Mouse (Mus musculus) liver, postnatal 0 days (tissue): ENCODE measurements at regions not wholly inside any gene's neighbourhood (a gene's known extent, or its start where the extent isn't known, plus 50 kb on each side); places are given as distances from the start of the nearest gene placed in this dataset.

Experiments used
- ATAC-seq: fragments of 200-750 bp; cut with Nextera tagmentation; 2 replicates; pipeline ENCODE4 v1.8.0; 2017; ENCODE audit warnings: mild to moderate bottlenecking, moderate library complexity
- DNase-seq: peaks from one replicate; pipeline ENCODE4 v3.0.0-alpha.2; 2016
- H3K27ac ChIP-seq: fragments of 300-500 bp; sonication (generic); 2 replicates; pipeline ENCODE4 v1.5.1; 2014; ENCODE audit warnings: antibody characterized with exemption, moderate library complexity, mild to moderate bottlenecking, low read depth
- H3K27me3 ChIP-seq: fragments of 300-500 bp; sonication (generic); 2 replicates; pipeline ENCODE4 v1.6.1; 2014; ENCODE audit warnings: low read length, control low read depth, mixed read lengths; ENCODE audit not compliant: insufficient read depth
- H3K36me3 ChIP-seq: fragments of 300-500 bp; sonication (generic); replicated peaks from 2 replicates; pipeline ENCODE4 v1.6.1; 2014; ENCODE audit warnings: mild to moderate bottlenecking, control low read depth, low read length, moderate library complexity, mixed read lengths; ENCODE audit not compliant: insufficient read depth
- H3K4me1 ChIP-seq: fragments of 300-500 bp; sonication (generic); 2 replicates; pipeline ENCODE4 v1.6.1; 2014; ENCODE audit warnings: antibody characterized with exemption, mild to moderate bottlenecking, control low read depth; ENCODE audit not compliant: insufficient read depth
- H3K4me2 ChIP-seq: fragments of 300-500 bp; sonication (generic); 2 replicates; pipeline ENCODE4 v1.6.1; 2014; ENCODE audit warnings: low read depth, mild to moderate bottlenecking, low read length, moderate library complexity, mixed read lengths
- H3K4me3 ChIP-seq: fragments of 300-500 bp; sonication (generic); 2 replicates; pipeline ENCODE4 v1.5.1; 2014; ENCODE audit warnings: low read depth, low read length
- H3K9ac ChIP-seq: fragments of 300-500 bp; sonication (generic); replicated peaks from 2 replicates; pipeline ENCODE4 v1.6.1; 2014; ENCODE audit warnings: mild to moderate bottlenecking, moderate library complexity
- H3K9me3 ChIP-seq: fragments of 300-500 bp; sonication (generic); 2 replicates; pipeline ENCODE4 v1.6.1; 2016; ENCODE audit warnings: mild to moderate bottlenecking, control low read depth, low read length, mixed read lengths
- CTCF ChIP-seq: sonication (generic); IDR thresholded peaks from 2 replicates; pipeline ENCODE4 v1.5.1; 2016; ENCODE audit warnings: antibody characterized with exemption, low read depth
- EP300 ChIP-seq: IDR thresholded peaks from 2 replicates; pipeline ENCODE4 v1.6.1; 2016; ENCODE audit warnings: antibody characterized with exemption, low read depth, mild to moderate bottlenecking
- WGBS: fragments of 180-500 bp; shearing (Covaris S2); extraction: QIAGEN DNeasy Blood & Tissue Kit; methylation state at CpG from one replicate; pipeline ENCODE4 v1.1.7; 2014; ENCODE audit not compliant: insufficient replicate concordance; 5-methylcytosine and 5-hydroxymethylcytosine counted together

GRCm38 (mm10) chr2:133381054-133381453, 170.9 kb upstream of the Bmp2 start:
- no peak overlapping the region for H3K9ac ChIP-seq
- no peaks in the 10 kb centered on the region for H3K36me3 ChIP-seq
- WGBS, result 57% methylated on average over 3 of the region's 3 CpGs
- ATAC-seq (no peak), DNase-seq (peak; percentile 44)
- no peaks in the 10 kb centered on the region for H3K27me3 ChIP-seq
- no peak for TF ChIP-seq EP300
- TF ChIP-seq CTCF, result peak; percentile 69
- no peaks in the 10 kb centered on the region for H3K4me1 ChIP-seq
- H3K27ac ChIP-seq, result no peak overlapping the region
- no peak overlapping the region for H3K4me3 ChIP-seq
- no peak overlapping the region for H3K4me2 ChIP-seq
- H3K9me3 ChIP-seq, result no peaks in the 10 kb centered on the region

- Histone ChIP-seq H3K9me3 (no peaks in the 10 kb centered on the region), H3K27ac (no peak overlapping the region), H3K36me3 (no peaks in the 10 kb centered on the region), H3K4me3 (no peak overlapping the region), H3K9ac (no peak overlapping the region), H3K4me1 (no peaks in the 10 kb centered on the region), H3K4me2 (no peak overlapping the region), H3K27me3 (no peaks in the 10 kb centered on the region)
- 80% methylated on average over 3 of the region's 3 CpGs for WGBS
- no peak for ATAC-seq
- DNase-seq, result no peak
- TF ChIP-seq CTCF, result no peak
- no peak for TF ChIP-seq EP300
Measured at GRCm38 (mm10) chr2:133383135-133383920, 168.6 kb upstream of the Bmp2 start.

DNA sequence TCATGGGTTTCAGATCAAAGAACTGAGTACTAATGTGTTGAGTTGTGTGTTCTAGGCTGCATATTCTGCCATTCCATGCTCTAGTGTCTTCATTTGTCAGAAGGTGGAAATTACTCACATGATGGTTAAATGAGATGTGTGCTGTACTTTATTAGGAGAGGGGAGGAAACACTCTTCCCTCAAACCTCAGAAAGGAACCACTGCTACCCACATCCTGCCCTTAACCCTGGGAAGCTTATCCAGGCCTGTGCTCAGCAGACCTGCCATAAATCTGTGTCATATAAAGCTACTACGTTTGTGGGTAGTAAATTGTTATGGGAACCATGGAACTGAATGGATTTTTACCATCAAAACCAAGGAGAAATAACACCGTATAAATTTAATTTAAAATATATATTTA, 166.7 kb upstream of the Bmp2 start:
- no peaks in the 10 kb centered on the region for H3K27me3 ChIP-seq
- H3K9ac ChIP-seq, result no peak overlapping the region
- no peak overlapping the region for H3K27ac ChIP-seq
- DNase-seq, result no peak
- no peak overlapping the region for H3K4me3 ChIP-seq
- H3K4me1 ChIP-seq, result no peaks in the 10 kb centered on the region
- H3K9me3 ChIP-seq, result no peaks in the 10 kb centered on the region
- H3K36me3 ChIP-seq, result no peaks in the 10 kb centered on the region
- no peak for ATAC-seq
- WGBS, result 38% methylated on average over 2 of the region's 2 CpGs
- no peak for TF ChIP-seq EP300
- TF ChIP-seq CTCF, result no peak
- no peak overlapping the region for H3K4me2 ChIP-seq

DNA sequence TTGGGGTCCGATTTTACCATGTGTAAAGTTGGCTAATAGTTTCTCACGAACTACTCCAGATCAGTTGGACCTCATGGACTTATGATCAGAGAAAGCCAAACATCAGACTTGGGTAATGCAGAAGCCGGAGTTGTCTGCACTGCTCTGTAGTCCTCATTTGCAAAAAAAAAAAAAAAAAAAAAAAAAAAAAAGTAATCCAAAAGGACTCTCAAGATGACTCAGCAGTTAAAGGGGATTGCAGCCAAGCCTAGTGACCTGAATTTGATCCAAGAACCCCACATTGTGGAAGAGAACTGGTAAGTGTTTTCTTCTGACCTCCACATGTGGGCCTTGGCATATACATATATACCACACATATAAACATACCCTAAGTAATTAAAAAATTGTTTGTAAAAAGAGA, 164.6 kb upstream of the Bmp2 start:
- Histone ChIP-seq H3K9me3 (no peaks in the 10 kb centered on the region), H3K4me3 (no peak overlapping the region), H3K27me3 (no peaks in the 10 kb centered on the region), H3K27ac (no peak overlapping the region), H3K4me2 (no peak overlapping the region), H3K4me1 (no peaks in the 10 kb centered on the region), H3K9ac (no peak overlapping the region), H3K36me3 (no peaks in the 10 kb centered on the region)
- no peak for TF ChIP-seq CTCF
- no peak for TF ChIP-seq EP300
- 73% methylated on average over 3 of the region's 3 CpGs for WGBS
- no peak for DNase-seq
- no peak for ATAC-seq

DNA sequence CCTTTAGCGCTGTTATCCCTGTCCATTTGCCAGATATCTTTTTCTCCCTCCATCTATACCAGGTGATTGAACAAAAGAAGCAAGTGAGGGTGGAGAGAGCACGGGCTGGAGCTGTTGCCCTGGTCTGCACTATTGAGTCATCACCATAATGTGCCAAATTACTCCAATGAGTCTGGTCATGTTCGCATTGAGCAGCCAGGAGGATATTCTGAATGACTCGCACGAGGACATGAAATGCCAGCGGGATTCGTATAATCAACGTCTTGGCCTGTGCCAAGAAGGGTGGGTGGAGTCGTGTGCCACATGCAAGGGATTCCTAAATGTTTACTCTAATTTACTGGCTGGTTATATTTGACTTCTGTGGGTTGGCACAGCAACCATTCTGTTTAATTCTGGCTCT, 159.7 kb upstream of the Bmp2 start:
- H3K27ac ChIP-seq, result no peak overlapping the region
- H3K9me3 ChIP-seq, result no peaks in the 10 kb centered on the region
- H3K9ac ChIP-seq, result no peak overlapping the region
- no peaks in the 10 kb centered on the region for H3K27me3 ChIP-seq
- H3K4me3 ChIP-seq, result no peak overlapping the region
- TF ChIP-seq EP300 (no peak), CTCF (no peak)
- no peak overlapping the region for H3K4me2 ChIP-seq
- ATAC-seq, result no peak
- no peaks in the 10 kb centered on the region for H3K4me1 ChIP-seq
- no peak for DNase-seq
- 79% methylated on average over 9 of the region's 9 CpGs for WGBS
- H3K36me3 ChIP-seq, result no peaks in the 10 kb centered on the region

DNA sequence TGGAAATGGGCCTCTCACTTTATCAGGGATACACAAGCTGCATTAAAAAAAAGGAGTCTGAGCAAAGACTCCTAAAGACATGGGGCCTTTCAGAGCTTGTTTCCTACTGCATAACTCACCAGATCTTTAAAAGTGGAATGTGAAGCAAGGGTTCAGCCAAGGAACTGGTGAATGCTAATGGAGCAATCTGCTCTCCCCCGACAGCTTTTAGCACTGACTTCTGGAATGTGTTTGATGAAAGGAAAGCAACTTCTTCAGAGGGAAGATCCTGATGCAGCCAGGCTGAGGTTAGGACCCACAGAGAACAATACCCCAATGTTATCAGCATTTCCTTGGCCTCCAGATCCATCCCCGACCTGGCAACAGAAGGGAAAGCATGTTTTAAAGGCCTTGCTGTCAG, 154.4 kb upstream of the Bmp2 start:
- no peaks in the 10 kb centered on the region for H3K36me3 ChIP-seq
- no peaks in the 10 kb centered on the region for H3K9me3 ChIP-seq
- 19% methylated on average over 2 of the region's 2 CpGs for WGBS
- H3K4me2 ChIP-seq, result no peak overlapping the region
- H3K9ac ChIP-seq, result no peak overlapping the region
- H3K27ac ChIP-seq, result no peak overlapping the region
- DNase-seq (no peak), ATAC-seq (no peak)
- no peaks in the 10 kb centered on the region for H3K4me1 ChIP-seq
- H3K4me3 ChIP-seq, result no peak overlapping the region
- H3K27me3 ChIP-seq, result no peaks in the 10 kb centered on the region
- no peak for TF ChIP-seq EP300
- no peak for TF ChIP-seq CTCF
